Mouse (Mus musculus) hindbrain, embryonic 15.5 days (tissue): ENCODE measurements around the gene Tjp3. TPM values are rescaled to one million over a fixed set of nuclear protein-coding genes. Genes with fewer than 3 reads are reported as not detected.

Experiments used
- ATAC-seq: fragments of 200-750 bp; cut with Nextera tagmentation; 2 replicates; pipeline ENCODE4 v1.8.0; 2017; ENCODE audit warnings: low read depth, moderate number of reproducible peaks, moderate TSS enrichment; ENCODE audit not compliant: low FRiP score
- H3K27ac ChIP-seq: fragments of 300-500 bp; sonication (generic); replicated peaks from 2 replicates; pipeline ENCODE4 v1.5.1; 2015; ENCODE audit warnings: mild to moderate bottlenecking, inconsistent platforms
- H3K27me3 ChIP-seq: fragments of 300-500 bp; sonication (generic); 2 replicates; pipeline ENCODE4 v1.6.1; 2015; ENCODE audit warnings: control low read depth, inconsistent platforms
- H3K36me3 ChIP-seq: fragments of 300-500 bp; sonication (generic); 2 replicates; pipeline ENCODE4 v1.6.1; 2015; ENCODE audit warnings: control low read depth, inconsistent platforms
- H3K4me1 ChIP-seq: fragments of 300-500 bp; sonication (generic); replicated peaks from 2 replicates; pipeline ENCODE4 v1.6.1; 2015; ENCODE audit warnings: control low read depth, inconsistent platforms
- H3K4me2 ChIP-seq: fragments of 300-500 bp; sonication (generic); 2 replicates; pipeline ENCODE4 v1.6.1; 2015; ENCODE audit warnings: moderate library complexity, mild to moderate bottlenecking, inconsistent platforms
- H3K4me3 ChIP-seq: fragments of 300-500 bp; sonication (generic); 2 replicates; pipeline ENCODE4 v1.5.1; 2015; ENCODE audit warnings: mild to moderate bottlenecking, inconsistent platforms
- H3K9ac ChIP-seq: fragments of 300-500 bp; sonication (generic); 2 replicates; pipeline ENCODE4 v1.6.1; 2015; ENCODE audit warnings: inconsistent platforms
- H3K9me3 ChIP-seq: fragments of 300-500 bp; sonication (generic); 2 replicates; pipeline ENCODE4 v1.6.1; 2016; ENCODE audit warnings: control low read depth, inconsistent platforms
- WGBS: fragments of 180-500 bp; shearing (Covaris S2); methylation state at CpG from one replicate; pipeline ENCODE4 v1.1.7; 2015; 5-methylcytosine and 5-hydroxymethylcytosine counted together
- polyA plus RNA-seq: library from polyadenylated mRNA; unstranded; fragments of >200 nt; fragmentation: Nextera tagmentation; extraction: Ambion mirVana; gene quantifications from 2 replicates; pipeline ENCODE4 v1.2.1, GENCODE M21; 2015

Gene Tjp3
- polyA plus RNA-seq, 1 experiment from 2014 or later: 6.2 TPM

GRCm38 (mm10) chr10:81302288-81302687, 10.9 kb upstream of the Tjp3 start:
- no peak for ATAC-seq

GRCm38 (mm10) chr10:81301321-81301720, 9.9 kb upstream of the Tjp3 start:
- Histone ChIP-seq H3K4me1 (peaks cover 32% of the 10 kb centered on the region), H3K36me3 (peaks cover 1% of the 10 kb centered on the region; the same call in 1 of the 2 replicates), H3K9ac (no peak overlapping the region), H3K4me3 (no peak overlapping the region), H3K4me2 (no peak overlapping the region), H3K27me3 (no peaks in the 10 kb centered on the region), H3K9me3 (no peaks in the 10 kb centered on the region), H3K27ac (no peak overlapping the region)
- WGBS: 81% methylated on average over 9 of the region's 9 CpGs
- no peak for ATAC-seq

More at GRCm38 (mm10) chr10:81302288-81302687, 10.9 kb upstream of the Tjp3 start:
- 50% methylated on average over 4 of the region's 4 CpGs for WGBS
- H3K36me3 ChIP-seq: peaks cover 11% of the 10 kb centered on the region
- H3K27ac ChIP-seq: no peak overlapping the region
- 0 out of 2 replicates have a peak overlapping the region, but pooled peaks have one; percentile 3 for H3K4me2 ChIP-seq
- H3K27me3 ChIP-seq: no peaks in the 10 kb centered on the region
- no peak overlapping the region for H3K4me3 ChIP-seq
- peaks cover 31% of the 10 kb centered on the region for H3K4me1 ChIP-seq
- H3K9ac ChIP-seq: no peak overlapping the region
- H3K9me3 ChIP-seq: no peaks in the 10 kb centered on the region

- peaks cover 39% of the 10 kb centered on the region for H3K4me1 ChIP-seq
- no peaks in the 10 kb centered on the region for H3K36me3 ChIP-seq
- no peak overlapping the region for H3K4me3 ChIP-seq
- no peak overlapping the region for H3K4me2 ChIP-seq
- H3K9ac ChIP-seq: no peak overlapping the region
- H3K9me3 ChIP-seq: no peaks in the 10 kb centered on the region
- no peak for ATAC-seq
- H3K27ac ChIP-seq: no peak overlapping the region
- H3K27me3 ChIP-seq: no peaks in the 10 kb centered on the region
- 80% methylated on average over 9 of the region's 9 CpGs for WGBS
These were observed 9.0 kb upstream of the Tjp3 start for GRCm38 (mm10) chr10:81300352-81300907.

GRCm38 (mm10) chr10:81299585-81300351, 8.4 kb upstream of the Tjp3 start:
- 86% methylated on average over 14 of the region's 14 CpGs for whole genome bisulfite sequencing
- no peaks in the 10 kb centered on the region for H3K9me3 ChIP-seq
- no peak for ATAC-seq

GRCm38 (mm10) chr10:81298369-81299100, 7.2 kb upstream of the Tjp3 start:
- peak overlapping the region; percentile 28; the same call in 1 of the 2 replicates for H3K27ac ChIP-seq
- H3K9ac ChIP-seq: no peak overlapping the region
- WGBS: 94% methylated on average over 17 of the region's 17 CpGs
- H3K9me3 ChIP-seq: no peaks in the 10 kb centered on the region
- H3K36me3 ChIP-seq: no peaks in the 10 kb centered on the region
- H3K4me3 ChIP-seq: no peak overlapping the region
- no peak overlapping the region for H3K4me2 ChIP-seq
- no peaks in the 10 kb centered on the region for H3K27me3 ChIP-seq
- peaks cover 53% of the 10 kb centered on the region for H3K4me1 ChIP-seq
- ATAC-seq: no peak

More at GRCm38 (mm10) chr10:81299585-81300351, 8.4 kb upstream of the Tjp3 start:
- Histone ChIP-seq H3K4me3 (no peak overlapping the region), H3K9ac (no peak overlapping the region), H3K27ac (no peak overlapping the region), H3K36me3 (no peaks in the 10 kb centered on the region), H3K27me3 (no peaks in the 10 kb centered on the region), H3K4me2 (no peak overlapping the region), H3K4me1 (peaks cover 46% of the 10 kb centered on the region)

GRCm38 (mm10) chr10:81297845-81298244, 6.5 kb upstream of the Tjp3 start:
- 74% methylated on average over 10 of the region's 10 CpGs for WGBS
- H3K36me3 ChIP-seq: no peaks in the 10 kb centered on the region
- peaks cover 48% of the 10 kb centered on the region for H3K4me1 ChIP-seq
- peak overlapping the region; percentile 28; the same call in 1 of the 2 replicates for H3K27ac ChIP-seq
- no peaks in the 10 kb centered on the region for H3K9me3 ChIP-seq
- H3K9ac ChIP-seq: no peak overlapping the region
- no peaks in the 10 kb centered on the region for H3K27me3 ChIP-seq
- H3K4me2 ChIP-seq: 0 out of 2 replicates have a peak overlapping the region, but pooled peaks have one; percentile 7
- H3K4me3 ChIP-seq: no peak overlapping the region
- ATAC-seq: no peak

GRCm38 (mm10) chr10:81297246-81297645, 5.9 kb upstream of the Tjp3 start:
- 0 out of 2 replicates have a peak overlapping the region, but pooled peaks have one; percentile 28 for H3K27ac ChIP-seq
- H3K4me1 ChIP-seq: peaks cover 42% of the 10 kb centered on the region
- WGBS: 86% methylated on average over 6 of the region's 6 CpGs

GRCm38 (mm10) chr10:81295185-81295584, 3.8 kb upstream of the Tjp3 start:
- H3K27ac ChIP-seq: no peak overlapping the region
- peaks cover 47% of the 10 kb centered on the region for H3K4me1 ChIP-seq
- H3K4me3 ChIP-seq: no peak overlapping the region
- peak overlapping the region; percentile 71 for H3K4me2 ChIP-seq
- no peaks in the 10 kb centered on the region for H3K36me3 ChIP-seq
- WGBS: 91% methylated on average over 6 of the region's 6 CpGs
- H3K9me3 ChIP-seq: no peaks in the 10 kb centered on the region
- 0 out of 2 replicates have a peak, but pooled peaks cover 6% of the 10 kb centered on the region for H3K27me3 ChIP-seq
- no peak for ATAC-seq
- H3K9ac ChIP-seq: no peak overlapping the region

More at GRCm38 (mm10) chr10:81297246-81297645, 5.9 kb upstream of the Tjp3 start:
- Histone ChIP-seq H3K9ac (no peak overlapping the region), H3K9me3 (no peaks in the 10 kb centered on the region), H3K27me3 (no peaks in the 10 kb centered on the region), H3K4me2 (no peak overlapping the region), H3K36me3 (no peaks in the 10 kb centered on the region), H3K4me3 (no peak overlapping the region)
- ATAC-seq: no peak

GRCm38 (mm10) chr10:81294442-81294841, 3.1 kb upstream of the Tjp3 start:
- Histone ChIP-seq H3K36me3 (no peaks in the 10 kb centered on the region), H3K4me3 (peak overlapping the region; percentile 90), H3K4me2 (peak overlapping the region; percentile 71), H3K27me3 (0 out of 2 replicates have a peak, but pooled peaks cover 11% of the 10 kb centered on the region), H3K9me3 (no peaks in the 10 kb centered on the region), H3K9ac (peak overlapping the region; percentile 89), H3K4me1 (peaks cover 44% of the 10 kb centered on the region), H3K27ac (no peak overlapping the region)
- 57% methylated on average over 8 of the region's 8 CpGs for WGBS
- no peak for ATAC-seq

GRCm38 (mm10) chr10:81293334-81294030, 2.1 kb upstream of the Tjp3 start:
- peak overlapping the region; percentile 92 for H3K27ac ChIP-seq
- peaks cover 42% of the 10 kb centered on the region for H3K4me1 ChIP-seq
- H3K9ac ChIP-seq: peak overlapping the region; percentile 89
- WGBS: 4% methylated on average over 25 of the region's 25 CpGs
- 0 out of 2 replicates have a peak, but pooled peaks cover 11% of the 10 kb centered on the region for H3K27me3 ChIP-seq
- H3K4me2 ChIP-seq: peak overlapping the region; percentile 71
- H3K4me3 ChIP-seq: peak overlapping the region; percentile 90
- H3K9me3 ChIP-seq: no peaks in the 10 kb centered on the region
- no peaks in the 10 kb centered on the region for H3K36me3 ChIP-seq
- peak; percentile 24 for ATAC-seq

GRCm38 (mm10) chr10:81292554-81293333, 1.4 kb upstream of the Tjp3 start, which contains the start of gene Pip5k1c:
Gene Pip5k1c, plus strand, starts transcription at chr10:81292963.
- Histone ChIP-seq H3K36me3 (no peaks in the 10 kb centered on the region), H3K4me3 (peak within 1 kb of the TSS; percentile 90), H3K27me3 (0 out of 2 replicates have a peak, but pooled peaks cover 11% of the 10 kb centered on the region), H3K27ac (peak within 1 kb of the TSS; percentile 92), H3K4me2 (peak within 1 kb of the TSS; percentile 71), H3K9ac (peak within 1 kb of the TSS; percentile 89), H3K4me1 (peaks cover 41% of the 10 kb centered on the region), H3K9me3 (no peaks in the 10 kb centered on the region)
- peak; percentile 95 for ATAC-seq
- WGBS: under 1% methylated on average over 61 of the region's 80 CpGs
